Mouse (Mus musculus) liver, adult 2 months (tissue): ENCODE results near the gene Ranbp3l. TPM values are rescaled to one million over a fixed set of nuclear protein-coding genes. Genes with fewer than 3 reads are reported as not detected.

Experiments
- DNase-seq: peaks from one replicate; pipeline ENCODE4 v3.0.0-alpha.2; 2011; ENCODE audit warnings: low read depth, low spot score; ENCODE audit errors: extremely low read depth
- H3K27ac ChIP-seq: fragments of 200-500 bp; replicated peaks from 2 replicates; pipeline ENCODE4 v1.5.1; 2012; ENCODE audit warnings: low read depth, mild to moderate bottlenecking, control low read depth, inconsistent platforms, low read length; ENCODE audit not compliant: insufficient read depth
- H3K27me3 ChIP-seq: fragments of 200-500 bp; 2 replicates; pipeline ENCODE4 v1.6.1; 2012; ENCODE audit warnings: mild to moderate bottlenecking, moderate library complexity, low read length, inconsistent platforms; ENCODE audit not compliant: control insufficient read depth, insufficient read depth
- H3K36me3 ChIP-seq: fragments of 200-500 bp; 2 replicates; pipeline ENCODE4 v1.6.1; 2012; ENCODE audit warnings: low read length, inconsistent platforms; ENCODE audit not compliant: control insufficient read depth, insufficient read depth
- H3K4me1 ChIP-seq: fragments of 200-500 bp; 2 replicates; pipeline ENCODE4 v1.6.1; 2011; ENCODE audit warnings: low read length; ENCODE audit not compliant: control insufficient read depth, insufficient read depth
- H3K4me3 ChIP-seq: fragments of 200-500 bp; 2 replicates; pipeline ENCODE4 v1.5.1; 2011; ENCODE audit warnings: low read depth, mild to moderate bottlenecking, control low read depth, low read length, moderate library complexity; ENCODE audit not compliant: insufficient read depth
- H3K79me2 ChIP-seq: fragments of 200-500 bp; 2 replicates; pipeline ENCODE4 v1.6.1; 2012; ENCODE audit warnings: inconsistent platforms, mild to moderate bottlenecking, low read length, moderate library complexity; ENCODE audit not compliant: control insufficient read depth, insufficient read depth
- H3K9ac ChIP-seq: fragments of 200-500 bp; 2 replicates; pipeline ENCODE4 v1.6.1; 2012; ENCODE audit warnings: low read depth, mild to moderate bottlenecking, control low read depth, inconsistent platforms, low read length
- CTCF ChIP-seq: fragments of 200-500 bp; IDR thresholded peaks from 2 replicates; pipeline ENCODE4 v1.5.1; 2011; ENCODE audit warnings: low read depth, low read length, control low read depth
- POLR2A ChIP-seq: fragments of 200-500 bp; IDR thresholded peaks from 2 replicates; pipeline ENCODE4 v1.6.1; 2011; ENCODE audit warnings: low read length, control low read depth; ENCODE audit not compliant: insufficient read depth; ENCODE audit errors: extremely low read depth
- WGBS: fragments of 180-500 bp; shearing (Covaris S2); methylation state at CpG from one replicate; pipeline ENCODE4 v1.1.7; 2018; 5-methylcytosine and 5-hydroxymethylcytosine counted together
- polyA plus RNA-seq: library from polyadenylated mRNA; depleted of rRNA; stranded (reverse); fragments of >200 nt; gene quantifications from 2 replicates; pipeline ENCODE4 v1.2.3, GENCODE M21; 2012; rRNA removed
- total RNA-seq: library from RNA; depleted of rRNA; stranded (reverse); fragments of >200 nt; gene quantifications from 2 replicates; pipeline ENCODE4 v1.2.3, GENCODE M21; 2014; rRNA removed

Ranbp3l gene
- total and polyA plus RNA-seq, 2 experiments: 0.55 to 1.8 TPM

- no peak overlapping the region for H3K4me3 ChIP-seq
- no peaks in the 10 kb centered on the region for H3K27me3 ChIP-seq
- TF ChIP-seq CTCF (no peak), POLR2A (no peak)
- peak overlapping the region; percentile 100 for H3K27ac ChIP-seq
- 0 out of 2 replicates have a peak overlapping the region, but pooled peaks have one; percentile 42 for H3K9ac ChIP-seq
- peak; percentile 99 for DNase-seq
- H3K4me1 ChIP-seq: peaks cover 28% of the 10 kb centered on the region
- 19% methylated on average over 5 of the region's 5 CpGs for WGBS
- H3K36me3 ChIP-seq: peaks cover 12% of the 10 kb centered on the region
- no peaks in the 10 kb centered on the region for H3K79me2 ChIP-seq
Measured at GRCm38 (mm10) chr15:9114599-9114998, 146.8 kb downstream of the Ranbp3l start.

Other genes starting within 250 kb of the Ranbp3l start
- 162 and 163 TPM in 2 replicates for gene Nadk2, start 103.3 kb downstream of the Ranbp3l start, total RNA-seq
- 71.8 and 91.9 TPM in 2 replicates for gene Nadk2, start 103.3 kb downstream of the Ranbp3l start, polyA plus RNA-seq
- 38.4 and 40.8 TPM in 2 replicates for gene Lmbrd2, start 172.6 kb downstream of the Ranbp3l start, total RNA-seq
- gene Lmbrd2, start 172.6 kb downstream of the Ranbp3l start, polyA plus RNA-seq: 17.0 and 23.7 TPM in 2 replicates
- gene Skp2, start 187.5 kb downstream of the Ranbp3l start, total RNA-seq: 1.6 and 1.7 TPM in 2 replicates
- 0.29 and 0.62 TPM in 2 replicates for gene Skp2, start 187.5 kb downstream of the Ranbp3l start, polyA plus RNA-seq